Mouse (Mus musculus): ENCODE results near the gene Sec1.

Gene Sec1

GRCm38 (mm10) chr7:45693921-45694591, at the start of gene Sec1:
TSS of gene Sec1 (minus strand) at chr7:45694402.
- DNase-seq (ENCODE audit: low spot score in 2 of 2): no peak

- DNase-seq (ENCODE audit: low spot score in 2 of 2): no peak
Observed at GRCm38 (mm10) chr7:45742338-45742737, 48.1 kb upstream of the Sec1 start.

GRCm38 (mm10) chr7:45741777-45742176, 47.6 kb upstream of the Sec1 start:
- DNase-seq (ENCODE audit: low spot score in 2 of 2): no peak

- no peak for DNase-seq (ENCODE audit: low spot score in 2 of 2)
Observed at GRCm38 (mm10) chr7:45741308-45741707, 47.1 kb upstream of the Sec1 start.

- no peak for DNase-seq (ENCODE audit: low spot score in 2 of 2)
Observed at GRCm38 (mm10) chr7:45739820-45740219, 45.6 kb upstream of the Sec1 start.

- peak; percentile 77 to 82 for DNase-seq (ENCODE audit: low spot score in 2 of 2)
Observed at GRCm38 (mm10) chr7:45739162-45739763, 45.1 kb upstream of the Sec1 start.

GRCm38 (mm10) chr7:45733477-45733876, 39.3 kb upstream of the Sec1 start:
- DNase-seq (ENCODE audit: low spot score in 2 of 2): no peak

- peak in 1 of 2 experiments; percentile 34 for DNase-seq (ENCODE audit: low spot score in 2 of 2)
Observed at GRCm38 (mm10) chr7:45730727-45731431, 36.7 kb upstream of the Sec1 start.

GRCm38 (mm10) chr7:45727625-45728024, 33.4 kb upstream of the Sec1 start:
- no peak for DNase-seq (ENCODE audit: low spot score in 2 of 2)

- DNase-seq (ENCODE audit: low spot score in 2 of 2): no peak
Observed at GRCm38 (mm10) chr7:45726419-45726818, 32.2 kb upstream of the Sec1 start.

GRCm38 (mm10) chr7:45725713-45726112, 31.5 kb upstream of the Sec1 start, which contains the start of gene Spaca4:
TSS of gene Spaca4 (minus strand) at chr7:45725813.
- no peak for DNase-seq (ENCODE audit: low spot score in 2 of 2)

- DNase-seq (ENCODE audit: low spot score in 2 of 2): no peak
Observed at GRCm38 (mm10) chr7:45725151-45725550, 30.9 kb upstream of the Sec1 start.

GRCm38 (mm10) chr7:45723781-45724180, 29.6 kb upstream of the Sec1 start:
- DNase-seq (ENCODE audit: low spot score in 2 of 2): no peak

- no peak for DNase-seq (ENCODE audit: low spot score in 2 of 2)
Observed at GRCm38 (mm10) chr7:45723301-45723700, 29.1 kb upstream of the Sec1 start.

- DNase-seq (ENCODE audit: low spot score in 2 of 2): peak in 1 of 2 experiments; percentile 2
Observed at GRCm38 (mm10) chr7:45722348-45722713, 28.1 kb upstream of the Sec1 start.

- no peak for DNase-seq (ENCODE audit: low spot score in 2 of 2)
Observed at GRCm38 (mm10) chr7:45721642-45722347, 27.6 kb upstream of the Sec1 start.

GRCm38 (mm10) chr7:45721234-45721571, 27.0 kb upstream of the Sec1 start:
- DNase-seq (ENCODE audit: low spot score in 2 of 2): no peak

- peak in 1 of 2 experiments; percentile 32 for DNase-seq (ENCODE audit: low spot score in 2 of 2)
Observed at GRCm38 (mm10) chr7:45720413-45721233, 26.4 kb upstream of the Sec1 start, which contains the start of gene Fam83e. TSS of gene Fam83e (plus strand) at chr7:45721212.

GRCm38 (mm10) chr7:45719738-45720412, 25.7 kb upstream of the Sec1 start:
- no peak for DNase-seq (ENCODE audit: low spot score in 2 of 2)

- DNase-seq (ENCODE audit: low spot score in 2 of 2): no peak
Observed at GRCm38 (mm10) chr7:45719180-45719579, 25.0 kb upstream of the Sec1 start.

- DNase-seq (ENCODE audit: low spot score in 2 of 2): no peak
Observed at GRCm38 (mm10) chr7:45718331-45718730, 24.1 kb upstream of the Sec1 start.
